Mouse (Mus musculus): ENCODE results near the gene P2ry2.
A peak's percentile ranks its signal among the peaks of the same experiment; 100 is the strongest.

P2ry2 gene

DNA sequence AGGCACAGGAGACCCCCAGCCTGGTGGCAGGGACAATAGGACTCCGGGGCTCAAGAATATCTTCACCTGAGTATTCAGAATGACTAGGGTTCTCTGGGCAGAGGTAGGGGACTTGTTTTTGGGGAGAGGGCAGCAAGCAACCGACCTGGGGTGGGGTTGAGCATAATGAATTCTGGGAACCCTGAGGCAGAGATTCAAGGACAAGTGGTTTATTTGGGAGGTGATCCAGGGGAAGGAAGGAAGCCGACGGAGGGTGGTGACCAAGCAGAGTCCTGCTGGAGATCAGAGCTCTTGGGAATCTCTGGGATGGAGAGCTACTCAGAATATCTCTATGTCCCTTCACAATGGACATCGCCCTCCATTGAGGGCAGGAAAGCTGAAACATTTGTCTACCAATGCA, 34.5 kb downstream of the P2ry2 start:
- DNase-seq, result no peak

- no peak for DNase-seq
These were observed 38.3 kb downstream of the P2ry2 start, which contains the start of gene P2ry6 for GRCm38 (mm10) chr7:100974135-100974903. TSS of gene P2ry6 (minus strand) at chr7:100974649.

- no peak for DNase-seq
These were observed 39.8 kb downstream of the P2ry2 start for GRCm38 (mm10) chr7:100972875-100973274.

- no peak for DNase-seq
These were observed 43.6 kb downstream of the P2ry2 start for GRCm38 (mm10) chr7:100968874-100969659.

DNA sequence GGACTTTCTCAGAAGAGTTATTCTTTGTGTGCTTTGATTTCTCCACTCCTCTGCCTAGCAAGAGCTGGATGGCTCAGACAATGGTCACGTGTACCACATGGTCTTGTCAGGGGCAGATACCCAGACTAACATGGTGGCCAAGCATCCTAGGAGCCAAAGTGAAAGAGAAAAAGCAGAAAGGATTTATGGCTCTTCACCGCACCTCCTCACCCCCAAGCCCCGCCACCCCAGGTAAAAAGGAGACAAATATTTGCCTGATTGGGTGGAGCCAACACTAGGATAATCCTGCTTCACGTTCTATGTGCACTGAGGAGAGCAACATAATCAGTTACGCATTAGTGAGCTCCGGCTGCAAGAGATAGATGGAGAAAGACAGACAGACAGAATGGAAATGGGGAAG, 44.3 kb downstream of the P2ry2 start:
- DNase-seq, result no peak

GRCm38 (mm10) chr7:100967850-100968249, 44.8 kb downstream of the P2ry2 start:
- no peak for DNase-seq

DNA sequence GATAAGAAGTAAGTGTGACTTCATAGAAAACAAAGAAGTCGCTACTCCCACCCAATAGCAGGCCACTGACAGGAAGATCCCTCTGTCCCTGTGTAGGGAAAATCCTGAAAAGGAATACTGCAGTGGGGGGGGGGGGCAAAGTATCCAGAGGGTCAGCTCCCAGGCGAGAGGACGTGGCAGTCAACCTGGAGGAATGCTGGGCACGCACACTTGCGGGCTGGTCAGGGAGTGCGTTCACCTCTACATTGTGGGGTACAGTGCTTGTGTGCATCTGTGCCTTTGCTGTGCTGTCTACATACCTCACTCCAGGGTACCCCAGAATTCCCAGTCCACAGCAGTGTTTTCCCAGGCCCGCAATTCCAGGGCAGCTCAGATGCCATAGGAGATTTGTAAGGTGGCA, 46.7 kb downstream of the P2ry2 start:
- DNase-seq, result no peak

GRCm38 (mm10) chr7:100965079-100965478, 47.6 kb downstream of the P2ry2 start:
- peak in 1 of 2 experiments; percentile 57 for DNase-seq

- DNase-seq, result no peak
These were observed 48.4 kb downstream of the P2ry2 start for GRCm38 (mm10) chr7:100964242-100964641.

DNA sequence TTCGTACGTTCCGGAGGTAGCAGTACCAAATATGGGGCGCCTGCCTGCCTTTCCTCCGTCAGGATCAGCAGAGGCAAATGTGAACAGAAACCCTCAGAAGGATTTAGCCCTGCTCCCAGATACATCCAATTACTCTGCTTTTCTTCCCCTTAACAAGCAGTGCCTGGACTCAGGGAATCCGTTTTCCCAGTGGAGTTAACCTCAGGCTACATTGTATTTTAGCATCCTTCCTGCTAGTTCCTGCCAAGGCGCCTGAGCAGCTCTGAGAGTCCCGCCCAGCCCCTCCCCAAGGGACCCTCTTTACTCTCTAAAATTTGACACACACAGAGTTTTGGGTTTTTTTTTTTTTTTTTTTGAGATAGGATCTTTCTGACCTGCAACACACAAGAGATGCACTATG, 49.3 kb downstream of the P2ry2 start:
- no peak for DNase-seq

DNA sequence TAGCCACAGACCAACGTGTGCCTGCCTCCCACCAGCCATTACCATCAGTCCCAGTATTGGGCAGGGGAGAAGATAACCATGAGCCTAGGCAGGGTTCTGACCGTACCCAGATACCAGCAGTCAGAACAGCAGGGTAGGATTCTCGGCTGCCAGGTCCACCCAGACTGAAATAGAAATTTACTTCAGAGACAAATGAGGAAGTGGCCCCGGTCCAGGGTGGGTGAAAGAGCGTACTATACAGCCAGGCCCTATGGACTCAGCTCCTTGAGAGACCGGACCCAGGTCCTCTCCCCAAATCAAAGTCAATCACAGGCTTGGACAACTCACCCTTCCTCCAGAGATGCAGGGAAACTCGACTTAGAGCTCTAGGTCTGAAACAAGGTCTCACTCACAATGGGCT, 51.5 kb downstream of the P2ry2 start:
- DNase-seq, result no peak

DNA sequence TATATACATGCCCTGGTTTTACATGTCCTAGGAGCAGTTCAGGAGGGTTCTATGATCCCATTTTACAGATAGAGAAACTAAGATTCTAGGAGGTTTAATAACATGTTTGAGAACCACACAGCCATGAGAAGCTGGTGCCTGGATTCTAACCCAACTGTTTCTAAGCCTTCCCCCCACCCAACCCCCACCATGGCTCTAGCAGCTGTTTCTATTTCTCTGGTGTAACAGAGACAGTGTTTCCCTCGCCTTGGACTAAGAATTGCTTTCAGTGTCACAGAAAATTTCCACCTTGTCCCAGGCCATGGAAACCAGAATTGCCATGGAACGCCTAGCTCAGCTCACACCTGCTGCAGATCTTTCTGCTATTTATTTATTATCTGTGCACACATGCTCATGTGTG, 52.2 kb downstream of the P2ry2 start:
- DNase-seq, result no peak

GRCm38 (mm10) chr7:100958426-100958825, 54.2 kb downstream of the P2ry2 start:
- DNase-seq, result no peak

- no peak for DNase-seq
These were observed 60.0 kb downstream of the P2ry2 start for GRCm38 (mm10) chr7:100952686-100953085.

DNA sequence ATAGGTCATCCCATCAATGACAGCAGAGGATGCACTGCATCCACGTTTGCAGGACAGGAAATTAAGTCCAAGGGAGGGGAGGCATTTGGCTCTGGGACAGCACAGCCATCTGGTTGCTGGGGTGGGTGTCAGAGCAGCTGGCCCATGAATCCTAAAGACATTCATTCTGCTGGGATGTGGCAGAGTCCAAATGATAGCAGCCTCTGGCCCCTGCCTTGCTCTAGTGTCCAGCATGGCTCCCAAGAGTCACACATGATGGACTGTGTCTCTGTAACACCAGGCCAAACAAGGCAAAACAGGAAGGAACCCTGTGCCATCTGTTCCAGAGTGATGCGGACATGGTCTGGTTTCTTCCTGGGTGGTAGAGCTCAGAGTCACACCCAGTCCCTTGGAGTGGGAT, 60.8 kb downstream of the P2ry2 start:
- no peak for DNase-seq

- peak in 1 of 2 experiments; percentile 67 for DNase-seq
These were observed 62.1 kb downstream of the P2ry2 start for GRCm38 (mm10) chr7:100950481-100951010.

DNA sequence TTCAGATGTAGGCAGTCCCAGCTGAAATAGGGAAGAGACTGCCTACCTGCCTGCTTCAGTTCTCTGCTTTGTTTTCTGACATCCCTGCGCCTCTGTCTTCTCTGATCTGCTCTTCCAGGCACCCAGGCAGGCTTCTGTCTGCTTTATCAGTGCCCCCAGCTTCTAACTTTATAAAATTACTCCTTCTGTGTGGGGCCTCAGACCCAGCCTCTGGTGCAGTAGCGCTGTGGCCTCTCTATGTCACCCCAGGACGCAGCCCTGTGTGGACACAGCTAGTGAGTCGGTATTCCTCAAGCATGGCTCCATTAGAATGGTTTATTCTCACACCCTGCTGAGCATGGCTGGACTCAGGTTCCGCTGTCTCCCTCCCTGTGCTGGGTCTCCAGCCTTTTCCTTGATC, 62.6 kb downstream of the P2ry2 start:
- no peak for DNase-seq
